Mouse (Mus musculus): ENCODE data around the gene Nmral1. TPM values are rescaled to one million over a fixed set of nuclear protein-coding genes. Genes with fewer than 3 reads are reported as not detected.
A peak's percentile ranks its signal among the peaks of the same experiment; 100 is the strongest.

The Nmral1 gene
- total RNA-seq, 1 experiment from 2014 or later = 56.7 TPM

- ATAC-seq (replicated peaks in 1 of 2; ENCODE audit: insufficient read depth in 1 of 2, low FRiP score in 2 of 2, low TSS enrichment in 1 of 2, low read depth in 1 of 2, poor library complexity in 2 of 2, severe bottlenecking in 2 of 2) = no peak
Measured at GRCm38 (mm10) chr16:4676836-4677235, 42.3 kb downstream of the Nmral1 start.

GRCm38 (mm10) chr16:4674091-4674490 is 45.1 kb downstream of the Nmral1 start:
- ATAC-seq (replicated peaks in 1 of 2; ENCODE audit: insufficient read depth in 1 of 2, low FRiP score in 2 of 2, low TSS enrichment in 1 of 2, low read depth in 1 of 2, poor library complexity in 2 of 2, severe bottlenecking in 2 of 2) = peak; percentile 88 to 94

GRCm38 (mm10) chr16:4670317-4670716 is 48.8 kb downstream of the Nmral1 start:
- no peak for ATAC-seq (replicated peaks in 1 of 2; ENCODE audit: insufficient read depth in 1 of 2, low FRiP score in 2 of 2, low TSS enrichment in 1 of 2, low read depth in 1 of 2, poor library complexity in 2 of 2, severe bottlenecking in 2 of 2)

- ATAC-seq (replicated peaks in 1 of 2; ENCODE audit: insufficient read depth in 1 of 2, low FRiP score in 2 of 2, low TSS enrichment in 1 of 2, low read depth in 1 of 2, poor library complexity in 2 of 2, severe bottlenecking in 2 of 2) = peak; percentile 89 to 90
Measured at GRCm38 (mm10) chr16:4667190-4667808, 51.9 kb downstream of the Nmral1 start.

- no peak for ATAC-seq (replicated peaks in 1 of 2; ENCODE audit: insufficient read depth in 1 of 2, low FRiP score in 2 of 2, low TSS enrichment in 1 of 2, low read depth in 1 of 2, poor library complexity in 2 of 2, severe bottlenecking in 2 of 2)
Measured at GRCm38 (mm10) chr16:4665726-4666125, 53.4 kb downstream of the Nmral1 start.

- ATAC-seq (replicated peaks in 1 of 2; ENCODE audit: insufficient read depth in 1 of 2, low FRiP score in 2 of 2, low TSS enrichment in 1 of 2, low read depth in 1 of 2, poor library complexity in 2 of 2, severe bottlenecking in 2 of 2) = no peak
Measured at GRCm38 (mm10) chr16:4663806-4664205, 55.4 kb downstream of the Nmral1 start.

- no peak for ATAC-seq (replicated peaks in 1 of 2; ENCODE audit: insufficient read depth in 1 of 2, low FRiP score in 2 of 2, low TSS enrichment in 1 of 2, low read depth in 1 of 2, poor library complexity in 2 of 2, severe bottlenecking in 2 of 2)
Measured at GRCm38 (mm10) chr16:4661605-4662004, 57.6 kb downstream of the Nmral1 start.

Other genes with a start within 250 kb of the Nmral1 start
- gene Srl, start 177.5 kb downstream of the Nmral1 start, total RNA-seq (2017) = 21.6 and 34.5 TPM in 2 replicates
- 49.7 and 59.2 TPM in 2 replicates for gene Tfap4, start 159.5 kb downstream of the Nmral1 start, total RNA-seq (2017)
- gene Glis2, start 124.6 kb downstream of the Nmral1 start, total RNA-seq (2017) = 1.7 and 4.3 TPM in 2 replicates
- 37.6 and 53.7 TPM in 2 replicates for gene Pam16, start 94.4 kb downstream of the Nmral1 start, total RNA-seq (2017)
- gene Vasn, start 79.4 kb downstream of the Nmral1 start, total RNA-seq (2017) = 0.89 and 1.8 TPM in 2 replicates
- 55.2 and 76.0 TPM in 2 replicates for gene Dnaja3, start 79.4 kb downstream of the Nmral1 start, total RNA-seq (2017)
- 65.0 and 67.3 TPM in 2 replicates for gene Coro7, start 39.6 kb downstream of the Nmral1 start, total RNA-seq (2017)
- gene Hmox2, start 7.0 kb upstream of the Nmral1 start, total RNA-seq (2017) = 104 and 109 TPM in 2 replicates
- 15.6 and 19.4 TPM in 2 replicates for gene Cdip1, start 70.9 kb upstream of the Nmral1 start, total RNA-seq (2017)
- 3.4 TPM in 1 of 2 replicates, not detected in the other for gene 4930562C15Rik, start 116.1 kb upstream of the Nmral1 start, total RNA-seq (2017)
- gene Ubald1, start 161.0 kb upstream of the Nmral1 start, total RNA-seq (2017) = 24.3 and 40.4 TPM in 2 replicates
- gene Mgrn1, start 166.9 kb upstream of the Nmral1 start, total RNA-seq (2017) = 16.5 and 26.0 TPM in 2 replicates
- gene Nudt16l1, start 219.4 kb upstream of the Nmral1 start, total RNA-seq (2017) = 12.8 and 22.6 TPM in 2 replicates
- gene Anks3, start 244.8 kb upstream of the Nmral1 start, total RNA-seq (2017) = 26.9 and 30.8 TPM in 2 replicates

Measured in hematopoietic stem cell, adult 5-6 weeks (primary cell).